Mouse (Mus musculus) thymus, adult 2 months (tissue): ENCODE results near the gene Itgb1bp1. TPM values are rescaled to one million over a fixed set of nuclear protein-coding genes. Genes with fewer than 3 reads are reported as not detected.

Source experiments
- DNase-seq: peaks from one replicate; pipeline ENCODE4 v3.0.0; 2021
- H3K27ac ChIP-seq: fragments of 200-500 bp; 2 replicates; pipeline ENCODE4 v1.5.1; 2012; ENCODE audit warnings: low read length, control low read depth; ENCODE audit not compliant: control insufficient read depth, insufficient read depth
- H3K27me3 ChIP-seq: fragments of 200-500 bp; 2 replicates; pipeline ENCODE4 v1.6.1; 2012; ENCODE audit warnings: mild to moderate bottlenecking, low read length, moderate library complexity, mixed read lengths; ENCODE audit not compliant: control insufficient read depth, insufficient read depth
- H3K36me3 ChIP-seq: fragments of 200-500 bp; 2 replicates; pipeline ENCODE4 v1.6.1; 2012; ENCODE audit warnings: mild to moderate bottlenecking, low read length, moderate library complexity; ENCODE audit not compliant: control insufficient read depth, insufficient read depth
- H3K4me1 ChIP-seq: fragments of 200-500 bp; replicated peaks from 2 replicates; pipeline ENCODE4 v1.6.1; 2012; ENCODE audit warnings: low read length; ENCODE audit not compliant: control insufficient read depth, insufficient read depth
- H3K4me3 ChIP-seq: fragments of 200-500 bp; 2 replicates; pipeline ENCODE4 v1.5.1; 2012; ENCODE audit warnings: mild to moderate bottlenecking, low read length, control low read depth, moderate library complexity; ENCODE audit not compliant: control insufficient read depth, insufficient read depth
- CTCF ChIP-seq: fragments of 200-500 bp; IDR thresholded peaks from 2 replicates; pipeline ENCODE4 v1.5.1; 2012; ENCODE audit warnings: mild to moderate bottlenecking, control low read depth, low read length, moderate library complexity, borderline replicate concordance; ENCODE audit not compliant: control insufficient read depth, poor library complexity, insufficient read depth; ENCODE audit errors: extremely low read depth
- POLR2A ChIP-seq: fragments of 200-500 bp; IDR thresholded peaks from 2 replicates; pipeline ENCODE4 v1.6.1; 2012; ENCODE audit warnings: mild to moderate bottlenecking, low read length, control low read depth, moderate library complexity; ENCODE audit not compliant: control insufficient read depth, poor library complexity, insufficient read depth; ENCODE audit errors: extremely low read depth
- WGBS: fragments of 180-500 bp; shearing (Covaris S2); methylation state at CpG from one replicate; pipeline ENCODE4 v1.1.7; 2018; 5-methylcytosine and 5-hydroxymethylcytosine counted together
- polyA plus RNA-seq: library from polyadenylated mRNA; depleted of rRNA; stranded (reverse); fragments of >200 nt; gene quantifications from 2 replicates; pipeline ENCODE4 v1.2.3, GENCODE M21; 2012

The Itgb1bp1 gene
- polyA plus RNA-seq, 1 experiment, result 16.2 TPM

DNA sequence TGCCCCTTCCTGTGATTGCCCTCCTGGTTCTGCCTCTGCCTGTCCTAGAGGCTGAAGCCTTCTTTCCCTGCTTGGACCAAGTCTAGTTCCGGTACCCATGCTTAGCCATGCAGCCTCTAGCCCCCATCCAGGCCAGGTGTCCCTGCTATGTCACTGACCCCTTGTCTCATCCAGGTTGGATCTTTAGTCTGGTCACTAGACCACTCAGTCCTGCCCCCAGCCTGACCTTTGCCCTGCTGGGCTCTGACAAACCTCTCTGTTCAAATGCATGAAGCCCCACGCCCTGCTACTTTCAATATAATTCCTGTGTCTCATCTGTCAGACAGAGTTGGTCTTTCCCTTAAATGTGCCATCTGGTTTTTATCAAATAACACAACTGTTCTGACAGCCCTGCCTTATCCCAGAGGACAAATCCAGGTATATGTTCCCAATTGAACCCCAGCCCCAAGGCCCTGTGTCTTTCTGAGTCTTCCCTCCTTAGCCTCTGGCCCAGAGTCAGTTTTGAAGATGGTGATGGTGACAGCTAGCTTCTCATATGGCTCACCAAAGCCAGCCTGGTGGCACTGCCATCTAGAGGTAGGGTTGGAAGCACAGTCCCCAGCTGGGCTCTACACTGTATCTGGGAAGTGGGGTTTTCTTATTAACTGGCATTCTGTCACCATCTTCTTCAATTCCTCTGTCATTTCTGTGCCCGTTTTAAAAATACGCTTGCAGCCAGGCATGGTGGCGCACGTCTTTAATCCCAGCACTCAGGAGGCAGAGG, 25.4 kb downstream of the Itgb1bp1 start:
- no peaks in the 10 kb centered on the region for H3K36me3 ChIP-seq
- peak; percentile 40 for DNase-seq
- WGBS, result 94% methylated on average over 6 of the region's 6 CpGs
- H3K4me1 ChIP-seq, result no peaks in the 10 kb centered on the region
- H3K27ac ChIP-seq, result no peak overlapping the region
- no peak for TF ChIP-seq POLR2A
- no peak for TF ChIP-seq CTCF
- no peak overlapping the region for H3K4me3 ChIP-seq
- H3K27me3 ChIP-seq, result no peaks in the 10 kb centered on the region

DNA sequence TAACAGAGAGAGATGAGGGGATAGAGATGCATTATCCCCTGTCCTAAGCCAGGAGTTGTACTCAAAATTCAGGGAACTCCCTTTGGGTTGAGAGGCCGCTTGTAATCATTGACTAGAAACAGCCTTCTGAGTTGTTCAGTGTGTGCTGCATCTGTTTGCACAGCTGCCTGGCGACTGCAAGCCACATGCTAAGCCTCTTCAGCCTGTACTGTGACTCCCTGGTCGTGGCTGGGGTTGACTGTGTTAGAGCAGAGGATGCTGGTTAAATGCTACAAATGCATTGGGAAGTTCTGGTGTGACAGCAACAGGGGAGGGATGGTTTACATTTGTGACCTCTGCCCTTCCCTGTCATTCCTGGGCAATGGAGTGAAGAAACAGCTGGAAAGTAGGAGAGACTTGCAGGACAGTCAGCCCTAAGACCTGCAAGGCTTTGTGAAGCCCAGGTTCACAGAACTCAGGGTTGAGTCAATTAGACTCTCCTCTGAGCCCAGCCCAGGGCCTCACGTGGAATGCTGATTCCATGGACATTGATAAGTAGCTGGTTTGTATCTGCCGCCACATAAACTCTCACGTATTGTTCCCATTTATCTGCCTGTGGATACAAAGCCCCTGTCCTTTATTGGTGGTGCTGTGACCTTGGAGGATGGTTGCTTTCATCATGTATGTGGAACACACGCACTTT, 38.2 kb downstream of the Itgb1bp1 start:
- Histone ChIP-seq H3K4me1 (no peaks in the 10 kb centered on the region), H3K27ac (no peak overlapping the region), H3K27me3 (no peaks in the 10 kb centered on the region), H3K4me3 (no peak overlapping the region), H3K36me3 (no peaks in the 10 kb centered on the region)
- no peak for TF ChIP-seq POLR2A
- no peak for TF ChIP-seq CTCF
- WGBS, result 96% methylated on average over 7 of the region's 7 CpGs
- DNase-seq, result no peak

- DNase-seq, result no peak
- TF ChIP-seq POLR2A (no peak), CTCF (no peak)
- Histone ChIP-seq H3K27ac (no peak overlapping the region), H3K4me1 (no peaks in the 10 kb centered on the region), H3K4me3 (no peak overlapping the region), H3K27me3 (no peaks in the 10 kb centered on the region), H3K36me3 (no peaks in the 10 kb centered on the region)
- 97% methylated on average over 11 of the region's 11 CpGs for WGBS
Observed at GRCm38 (mm10) chr12:21244375-21244960, 41.6 kb downstream of the Itgb1bp1 start.

GRCm38 (mm10) chr12:21241965-21242364, 44.1 kb downstream of the Itgb1bp1 start:
- Histone ChIP-seq H3K4me1 (no peaks in the 10 kb centered on the region), H3K27me3 (no peaks in the 10 kb centered on the region), H3K36me3 (no peaks in the 10 kb centered on the region), H3K4me3 (no peak overlapping the region), H3K27ac (no peak overlapping the region)
- no peak for DNase-seq
- 93% methylated on average over 3 of the region's 3 CpGs for WGBS
- no peak for TF ChIP-seq CTCF
- no peak for TF ChIP-seq POLR2A

GRCm38 (mm10) chr12:21234560-21234959, 51.5 kb downstream of the Itgb1bp1 start:
- no peaks in the 10 kb centered on the region for H3K27me3 ChIP-seq
- H3K36me3 ChIP-seq, result no peaks in the 10 kb centered on the region
- no peak overlapping the region for H3K27ac ChIP-seq
- DNase-seq, result no peak
- H3K4me3 ChIP-seq, result no peak overlapping the region
- H3K4me1 ChIP-seq, result no peaks in the 10 kb centered on the region; the same call in 1 of the 2 replicates
- WGBS, result 63% methylated on average over 2 of the region's 2 CpGs
- TF ChIP-seq CTCF, result no peak
- no peak for TF ChIP-seq POLR2A

GRCm38 (mm10) chr12:21233727-21234126, 52.4 kb downstream of the Itgb1bp1 start:
- TF ChIP-seq POLR2A, result no peak
- no peak for TF ChIP-seq CTCF
- no peaks in the 10 kb centered on the region for H3K36me3 ChIP-seq
- no peaks in the 10 kb centered on the region; the same call in 1 of the 2 replicates for H3K4me1 ChIP-seq
- no peak for DNase-seq
- H3K4me3 ChIP-seq, result no peak overlapping the region
- no peak overlapping the region for H3K27ac ChIP-seq
- H3K27me3 ChIP-seq, result no peaks in the 10 kb centered on the region
- WGBS, result 79% methylated on average over 7 of the region's 7 CpGs
